Mouse (Mus musculus): ENCODE measurements around the gene Khnyn.

DNA sequence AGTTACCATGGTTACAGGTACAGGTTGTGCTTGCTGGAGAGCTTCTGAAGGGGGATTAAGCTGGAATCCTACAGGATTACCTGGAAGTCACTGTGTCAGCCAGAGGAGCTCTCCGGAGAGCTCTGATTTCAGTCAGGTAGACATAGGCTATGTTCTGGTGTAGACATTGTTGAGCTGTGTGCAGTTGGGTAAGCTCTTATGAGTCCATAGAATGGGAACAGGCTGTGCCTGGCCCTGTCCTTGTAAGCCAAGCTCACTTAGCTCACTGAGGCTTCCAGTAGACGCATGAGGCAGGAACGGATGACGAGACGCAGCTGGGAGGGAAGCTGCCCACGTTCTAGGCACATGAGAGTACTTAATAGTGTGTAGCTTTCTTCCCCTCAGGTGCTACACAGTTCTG, 22.6 kb upstream of the Khnyn start:
- TF ChIP-seq FLI1 (IDR thresholded peaks at IDR 0.05; ENCODE audit: low read length) (no peak), GATA1 (IDR thresholded peaks at IDR 0.05; ENCODE audit: borderline replicate concordance, low read length) (no peak)

Measured in megakaryocyte, embryonic 14.5 days (primary cell).